Mouse (Mus musculus) retina, embryonic 14.5 days (tissue): Measurements from ENCODE around the gene Oas1d.
A peak's percentile ranks its signal among the peaks of the same experiment; 100 is the strongest.
"Not testable (repeated sequence)": the region's sequence is repeated elsewhere in the genome, so short reads cannot be mapped to it uniquely, and the experiment has no call there.

Experiments used
- DNase-seq: peaks from one replicate; pipeline ENCODE4 v3.0.0-alpha.2; 2015; ENCODE audit warnings: low spot score

Oas1d gene

DNA sequence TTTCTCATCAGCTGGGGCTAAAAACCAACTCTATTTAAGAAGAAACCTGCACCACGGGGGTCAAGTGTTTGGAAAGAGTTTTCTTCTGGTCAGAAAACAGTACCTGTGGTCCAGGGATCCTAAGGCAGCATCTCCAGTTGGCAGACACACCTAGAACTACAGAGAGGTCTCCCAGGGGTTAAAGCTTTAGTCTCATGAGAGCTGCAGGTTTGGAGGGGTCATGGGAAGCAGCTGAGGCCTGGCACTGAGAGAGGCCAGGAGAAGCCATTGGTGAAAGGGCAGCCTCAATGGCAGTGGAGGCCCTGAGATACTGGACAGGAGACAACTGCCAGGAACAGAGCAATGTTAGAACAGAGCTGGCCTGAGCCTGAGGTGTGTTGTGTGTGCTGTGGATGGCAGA lies 13.7 kb upstream of the Oas1d start:
- DNase-seq = no peak

DNA sequence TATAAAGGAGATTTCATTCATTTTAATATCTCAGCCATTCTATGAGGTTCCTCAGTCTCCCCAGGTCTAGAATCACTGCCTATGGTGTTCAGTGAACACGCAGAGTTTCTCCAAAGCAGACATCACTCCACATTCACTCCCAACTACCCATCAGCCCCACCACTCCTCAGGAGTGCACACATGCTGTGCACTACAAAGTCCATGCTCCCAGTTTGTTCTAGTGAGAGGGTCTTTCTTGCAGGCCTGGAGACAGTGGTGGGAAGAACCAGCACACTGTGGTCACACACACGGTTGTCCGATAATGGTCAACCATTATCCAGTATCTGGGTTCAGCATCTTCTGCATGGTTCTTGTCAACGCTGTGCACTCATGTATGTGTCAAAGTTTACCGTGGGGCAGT lies 12.3 kb upstream of the Oas1d start:
- no peak for DNase-seq

- DNase-seq = not testable (repeated sequence)
These were observed 7.3 kb upstream of the Oas1d start, which contains the start of gene Oas1a for GRCm38 (mm10) chr5:120906791-120907733. Gene Oas1a (minus strand): TSS chr5:120907521.

- no peak for DNase-seq
These were observed 6.0 kb upstream of the Oas1d start for GRCm38 (mm10) chr5:120908196-120908920.

DNA sequence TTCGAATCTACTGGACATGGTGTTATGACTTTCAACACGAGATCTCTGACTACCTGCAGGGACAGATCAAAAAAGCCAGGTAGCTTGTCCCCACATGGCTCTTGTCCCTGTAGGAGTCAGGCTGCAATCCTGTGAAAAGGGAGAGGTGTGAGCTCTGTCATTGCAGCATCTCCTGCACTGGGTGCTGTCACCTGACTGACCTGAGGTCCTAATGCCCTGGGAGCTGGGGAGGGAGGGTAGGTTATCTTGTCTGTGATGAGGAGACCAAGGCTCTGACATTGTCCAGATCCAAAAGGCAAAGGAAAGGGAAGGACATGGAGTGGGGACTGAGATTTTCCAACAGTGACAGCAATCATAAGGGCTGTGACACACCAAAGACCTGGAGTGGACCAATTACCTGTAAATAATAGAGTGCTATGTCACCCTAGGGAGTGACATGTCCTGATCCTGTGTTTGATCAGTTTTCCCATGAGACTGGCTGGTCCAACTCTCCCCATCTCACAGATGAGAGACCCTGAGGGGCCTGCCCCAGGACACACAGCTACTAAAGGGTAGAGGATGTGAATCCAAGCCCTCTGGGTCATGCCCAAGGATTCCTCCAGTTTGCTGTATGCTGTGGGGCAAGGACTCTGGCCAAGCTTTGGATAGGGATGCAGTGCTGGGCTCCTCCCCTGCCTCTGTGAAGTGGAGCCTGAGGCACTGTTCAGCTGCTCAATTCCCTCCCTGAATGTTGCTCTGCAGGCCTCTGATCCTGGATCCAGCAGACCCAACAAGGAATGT lies 5.0 kb downstream of the Oas1d start:
- not testable (repeated sequence) for DNase-seq

DNA sequence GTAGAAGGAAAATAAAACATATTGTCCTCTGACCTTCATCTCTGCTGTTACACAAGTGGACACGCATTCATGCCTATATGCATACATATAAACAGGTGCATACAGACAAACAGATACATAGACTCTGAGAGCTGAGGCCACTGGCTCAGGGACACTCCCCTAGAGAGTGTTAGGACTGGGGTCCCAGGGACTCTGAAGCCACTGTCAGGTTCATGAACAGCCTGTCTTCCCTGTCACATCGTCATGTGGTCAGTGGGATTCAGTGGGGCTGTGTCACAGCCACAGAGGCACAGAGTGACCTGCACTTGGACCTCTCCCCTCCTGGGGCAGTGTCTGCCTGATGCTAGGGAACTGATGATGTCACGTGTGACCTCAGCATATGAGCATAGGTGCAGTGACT lies 6.0 kb downstream of the Oas1d start:
- no peak for DNase-seq

GRCm38 (mm10) chr5:120923969-120924368 lies 9.6 kb downstream of the Oas1d start:
- DNase-seq = no peak

GRCm38 (mm10) chr5:120924520-120924919 lies 10.2 kb downstream of the Oas1d start:
- not testable (repeated sequence) for DNase-seq

DNA sequence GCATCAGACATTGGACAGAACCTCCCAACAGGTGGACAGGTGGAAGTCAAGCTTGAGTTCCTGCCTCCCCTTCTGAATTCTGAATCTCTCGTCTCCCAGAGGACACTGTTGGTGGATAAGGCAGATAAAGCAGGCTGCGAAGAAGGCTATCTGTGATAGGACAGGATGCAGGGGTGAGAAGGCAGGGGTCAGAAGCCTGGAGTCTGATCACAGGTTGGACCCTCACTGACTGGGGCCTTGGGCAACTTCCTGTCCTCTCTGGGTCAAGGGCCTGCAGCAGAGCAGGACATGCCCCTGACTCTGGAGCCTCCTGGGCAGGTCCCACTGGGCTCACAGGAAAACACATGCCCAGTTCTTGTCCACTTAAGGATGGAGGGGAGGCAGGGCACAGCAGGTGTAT lies 12.0 kb downstream of the Oas1d start:
- DNase-seq = not testable (repeated sequence)

- peak; percentile 43 for DNase-seq
These were observed 12.7 kb downstream of the Oas1d start for GRCm38 (mm10) chr5:120927036-120927435.

GRCm38 (mm10) chr5:120933966-120934365 lies 19.6 kb downstream of the Oas1d start:
- no peak for DNase-seq

GRCm38 (mm10) chr5:120937841-120938240 lies 23.5 kb downstream of the Oas1d start:
- no peak for DNase-seq

DNA sequence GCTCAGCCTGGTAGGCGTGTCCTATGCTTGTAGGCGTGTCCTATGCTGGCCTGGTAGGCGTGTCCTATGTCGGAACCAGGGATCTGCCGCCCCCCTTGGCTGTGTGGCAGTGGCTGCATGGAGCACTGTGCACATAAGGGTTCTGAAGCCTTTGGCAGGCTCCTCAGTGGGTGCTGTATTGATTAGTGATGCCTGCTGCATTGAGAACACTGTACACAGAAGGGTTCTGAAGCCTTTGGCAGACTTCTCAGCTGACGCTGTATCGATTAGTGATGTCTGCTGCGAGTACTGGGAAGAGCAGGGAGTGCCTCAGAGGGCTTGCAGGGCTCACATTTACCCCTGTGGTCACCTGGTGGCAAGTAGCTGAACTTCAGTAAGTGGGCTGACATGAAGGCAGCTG lies 24.2 kb downstream of the Oas1d start:
- DNase-seq = no peak

DNA sequence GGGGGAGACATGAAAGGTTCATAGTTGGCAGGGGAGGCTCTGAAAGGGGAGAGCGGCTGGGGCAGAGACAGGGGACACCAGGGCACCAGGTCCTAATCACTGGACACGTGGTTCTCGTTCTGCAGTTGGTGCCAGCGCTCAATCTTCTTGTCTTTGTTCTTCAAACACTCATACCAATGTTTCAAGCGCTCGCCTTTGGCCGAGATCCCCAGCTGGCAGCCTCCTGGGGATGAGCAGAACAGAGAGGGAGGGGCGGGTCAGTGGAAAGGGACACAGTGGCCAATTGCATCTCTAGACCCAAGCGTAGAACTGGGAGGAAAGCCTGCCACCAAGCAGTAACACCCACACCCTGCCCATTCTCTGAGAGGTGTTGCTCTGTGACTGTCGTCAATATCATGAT lies 27.7 kb downstream of the Oas1d start:
- no peak for DNase-seq

GRCm38 (mm10) chr5:120952242-120952770 lies 38.0 kb downstream of the Oas1d start:
- no peak for DNase-seq

GRCm38 (mm10) chr5:120953974-120954373 lies 39.6 kb downstream of the Oas1d start:
- DNase-seq = peak; percentile 85

DNA sequence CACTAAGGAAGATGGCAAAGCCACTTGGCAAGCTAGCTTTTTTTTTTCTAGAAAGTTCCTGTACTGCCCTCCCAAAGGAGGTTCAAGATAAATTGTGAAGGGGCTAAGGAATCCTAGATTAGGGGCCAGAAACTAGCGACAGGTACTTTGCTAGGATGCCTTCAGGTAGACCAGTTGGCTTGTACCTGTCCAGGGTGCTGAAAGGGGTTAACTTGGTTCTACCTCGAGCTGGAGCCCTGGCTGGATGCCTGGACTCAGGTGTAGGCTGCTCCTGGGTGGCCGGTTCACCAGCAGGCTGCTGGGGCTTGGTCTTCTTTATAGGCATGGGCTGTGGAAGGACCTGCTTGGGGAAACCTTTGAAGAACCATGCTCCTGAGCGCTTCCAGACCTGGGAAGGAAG lies 46.7 kb downstream of the Oas1d start:
- DNase-seq = no peak

DNA sequence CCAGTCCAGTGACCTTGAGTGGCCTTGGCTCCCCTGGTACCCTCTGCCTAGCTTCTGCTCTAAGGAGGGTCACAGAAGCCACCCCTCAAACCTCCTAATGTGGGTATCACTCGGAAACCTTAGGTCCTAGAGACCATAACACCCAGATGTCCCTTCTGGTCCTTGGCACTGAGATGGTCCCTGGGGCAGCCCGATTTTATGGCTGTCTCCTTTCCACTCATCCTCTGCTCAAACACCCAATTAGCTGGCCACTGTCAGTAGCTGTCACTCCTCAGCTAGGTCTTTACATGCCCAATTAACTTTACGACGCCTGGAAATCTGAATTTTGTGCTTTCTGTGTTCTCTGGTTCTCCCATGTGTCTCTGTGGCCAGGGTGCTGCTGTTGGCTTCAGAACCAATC lies 51.8 kb downstream of the Oas1d start:
- no peak for DNase-seq

DNA sequence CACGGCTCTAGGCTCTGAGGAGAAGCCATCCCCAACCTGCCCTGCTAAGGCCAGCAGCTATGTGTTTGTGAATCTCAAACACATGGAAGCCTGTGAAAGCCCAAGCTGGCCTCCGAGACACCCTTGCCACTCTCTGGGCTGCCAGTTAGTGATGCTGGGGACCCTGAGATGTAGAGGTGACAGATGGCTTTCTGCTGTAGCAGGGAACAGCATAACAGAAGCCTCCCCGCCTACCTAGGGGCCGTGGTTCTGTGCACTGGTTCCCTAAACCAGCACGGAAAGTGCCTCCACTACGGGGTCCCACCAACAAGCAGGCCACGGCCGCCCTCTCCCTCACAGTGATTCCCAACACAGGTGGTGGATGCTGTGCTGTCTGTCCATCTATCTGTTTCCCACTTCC lies 52.6 kb downstream of the Oas1d start:
- no peak for DNase-seq

GRCm38 (mm10) chr5:120967355-120968133 lies 53.2 kb downstream of the Oas1d start:
- DNase-seq = no peak

DNA sequence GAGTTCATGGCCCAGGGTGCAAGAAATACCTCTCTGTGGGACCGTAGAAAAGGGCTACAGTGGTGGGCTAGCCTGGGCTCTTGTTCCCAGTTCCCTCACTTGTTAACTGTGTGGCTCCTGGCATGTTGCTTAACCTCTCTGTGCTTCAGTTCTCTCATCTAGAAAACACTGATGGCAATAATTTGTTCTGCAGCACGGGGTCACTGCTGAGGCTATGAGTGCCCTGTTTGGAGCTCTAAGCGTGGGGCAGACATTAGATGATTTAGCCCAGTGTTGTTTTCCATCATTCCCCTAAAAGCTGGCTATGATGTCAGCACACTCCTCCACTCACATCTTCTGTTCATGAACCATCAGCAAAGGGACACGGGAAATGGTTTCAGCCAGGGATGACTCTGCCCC lies 53.8 kb downstream of the Oas1d start:
- no peak for DNase-seq
